Mouse (Mus musculus): Measurements from ENCODE around the gene Scn9a. TPM values are rescaled to one million over a fixed set of nuclear protein-coding genes. Genes with fewer than 3 reads are reported as not detected.

The Scn9a gene
- polyA plus RNA-seq, 1 experiment from 2014 or later, result 0.73 TPM

DNA sequence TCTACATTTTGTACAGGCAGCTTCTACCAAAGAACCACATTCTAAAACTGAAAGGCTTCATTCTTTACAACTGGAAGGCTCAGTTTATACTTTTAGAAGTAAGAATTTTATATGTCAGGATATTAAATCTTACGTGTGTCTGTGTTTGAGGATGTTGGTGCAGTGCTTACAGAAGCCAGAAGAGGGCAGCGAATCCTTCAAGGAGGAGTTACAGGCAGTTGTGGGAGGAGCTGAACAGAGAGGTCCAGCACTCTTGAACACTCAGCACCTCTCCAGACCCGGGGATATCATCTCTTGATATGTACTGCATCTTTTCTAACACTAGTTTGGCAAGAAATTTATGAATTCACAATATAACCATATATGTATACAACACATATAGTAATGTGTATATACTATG lies 114.8 kb downstream of the Scn9a start:
- Histone ChIP-seq H3K9me3 (no peaks in the 10 kb centered on the region), H3K9ac (no peak overlapping the region), H3K27ac (no peak overlapping the region), H3K36me3 (no peaks in the 10 kb centered on the region), H3K27me3 (no peaks in the 10 kb centered on the region), H3K4me2 (no peak overlapping the region), H3K4me3 (no peak overlapping the region), H3K4me1 (no peaks in the 10 kb centered on the region)
- no peak for ATAC-seq (ENCODE audit: insufficient number of reproducible peaks, insufficient read depth, low FRiP score, low TSS enrichment, low read depth)
- WGBS, result 64% methylated on average over 3 of the region's 3 CpGs

DNA sequence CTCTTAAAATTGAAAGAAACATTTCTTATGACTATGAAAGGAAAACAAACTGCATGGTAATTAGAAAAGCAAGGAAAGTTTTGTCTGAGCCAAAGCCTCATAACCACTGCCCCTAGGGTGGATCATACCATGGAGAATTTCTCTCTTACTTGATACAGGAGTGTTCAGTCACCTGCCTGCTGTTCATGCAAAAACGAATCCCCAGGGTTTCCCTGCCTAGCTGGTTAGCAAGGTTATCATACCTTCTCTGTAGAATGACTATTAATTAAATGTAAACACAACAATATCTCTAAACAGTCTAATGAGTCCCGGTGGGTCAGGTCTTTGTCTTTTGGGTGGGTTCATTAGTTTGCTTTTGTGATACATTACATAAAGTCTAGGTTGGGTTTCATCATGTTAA lies 123.3 kb downstream of the Scn9a start:
- Histone ChIP-seq H3K4me1 (no peaks in the 10 kb centered on the region), H3K4me3 (no peak overlapping the region), H3K4me2 (no peak overlapping the region), H3K27me3 (no peaks in the 10 kb centered on the region), H3K9me3 (no peaks in the 10 kb centered on the region), H3K36me3 (no peaks in the 10 kb centered on the region), H3K27ac (no peak overlapping the region), H3K9ac (no peak overlapping the region)
- WGBS, result 67% methylated on average over 2 of the region's 2 CpGs
- no peak for ATAC-seq (ENCODE audit: insufficient number of reproducible peaks, insufficient read depth, low FRiP score, low TSS enrichment, low read depth)

DNA sequence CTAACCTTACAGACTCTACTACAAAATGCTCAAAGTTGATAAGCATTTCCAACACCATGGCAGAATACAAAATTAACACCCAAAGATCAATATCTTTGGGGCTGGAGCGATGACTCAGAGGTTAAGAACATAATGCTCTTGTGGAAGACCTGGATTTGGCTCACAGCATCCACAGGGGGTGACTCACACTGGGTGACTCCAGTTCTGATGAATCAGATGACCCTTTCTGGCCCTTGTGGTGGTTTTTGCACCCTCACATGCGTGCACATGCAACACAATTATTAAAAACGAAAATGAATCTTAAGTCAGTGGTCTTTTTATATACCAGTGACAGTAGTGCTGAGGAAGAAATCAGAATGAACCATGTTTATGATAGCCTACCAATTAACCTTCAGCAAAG lies 126.7 kb downstream of the Scn9a start:
- H3K4me3 ChIP-seq, result no peak overlapping the region
- WGBS, result 80% methylated on average over 3 of the region's 3 CpGs
- no peak overlapping the region for H3K27ac ChIP-seq
- no peak overlapping the region for H3K4me2 ChIP-seq
- no peaks in the 10 kb centered on the region for H3K36me3 ChIP-seq
- no peak overlapping the region for H3K9ac ChIP-seq
- no peaks in the 10 kb centered on the region for H3K27me3 ChIP-seq
- no peak for ATAC-seq (ENCODE audit: insufficient number of reproducible peaks, insufficient read depth, low FRiP score, low TSS enrichment, low read depth)
- H3K9me3 ChIP-seq, result no peaks in the 10 kb centered on the region
- H3K4me1 ChIP-seq, result no peaks in the 10 kb centered on the region

DNA sequence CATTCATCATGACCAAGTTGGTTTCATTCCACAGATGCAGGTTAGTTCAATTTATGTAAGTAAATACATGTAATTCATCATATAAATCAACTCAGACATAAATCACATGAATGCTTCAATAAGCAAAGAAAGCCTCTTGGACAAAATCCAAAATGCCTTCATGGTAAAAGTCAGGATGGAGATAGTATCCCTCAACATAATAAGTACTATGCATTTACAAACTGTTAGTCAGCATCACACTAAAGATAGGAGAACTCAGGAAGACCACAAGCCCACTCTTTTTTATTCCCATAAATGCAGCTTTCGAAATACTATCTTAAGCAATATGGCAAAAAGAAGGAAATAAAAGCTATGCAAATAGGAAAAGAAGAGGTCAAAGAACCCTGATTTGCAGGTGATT lies 127.1 kb downstream of the Scn9a start:
- Histone ChIP-seq H3K4me2 (no peak overlapping the region), H3K9ac (no peak overlapping the region), H3K9me3 (no peaks in the 10 kb centered on the region), H3K27ac (no peak overlapping the region), H3K36me3 (no peaks in the 10 kb centered on the region), H3K4me3 (no peak overlapping the region), H3K27me3 (no peaks in the 10 kb centered on the region), H3K4me1 (no peaks in the 10 kb centered on the region)
- ATAC-seq (ENCODE audit: insufficient number of reproducible peaks, insufficient read depth, low FRiP score, low TSS enrichment, low read depth), result no peak
- 87% methylated on average over 1 of the region's 1 CpGs for WGBS

- Histone ChIP-seq H3K4me3 (no peak overlapping the region), H3K27ac (no peak overlapping the region), H3K36me3 (no peaks in the 10 kb centered on the region), H3K4me2 (no peak overlapping the region), H3K4me1 (no peaks in the 10 kb centered on the region), H3K27me3 (no peaks in the 10 kb centered on the region), H3K9ac (no peak overlapping the region), H3K9me3 (no peaks in the 10 kb centered on the region)
- no peak for ATAC-seq (ENCODE audit: insufficient number of reproducible peaks, insufficient read depth, low FRiP score, low TSS enrichment, low read depth)
- WGBS, result 88% methylated on average over 3 of the region's 3 CpGs
Observed at GRCm38 (mm10) chr2:66502158-66502557, 132.6 kb downstream of the Scn9a start.

GRCm38 (mm10) chr2:66494556-66494955 lies 140.2 kb downstream of the Scn9a start:
- H3K4me1 ChIP-seq, result no peaks in the 10 kb centered on the region
- no peak overlapping the region for H3K27ac ChIP-seq
- 84% methylated on average over 8 of the region's 8 CpGs for WGBS
- no peak for ATAC-seq (ENCODE audit: insufficient number of reproducible peaks, insufficient read depth, low FRiP score, low TSS enrichment, low read depth)
- no peaks in the 10 kb centered on the region for H3K27me3 ChIP-seq
- H3K9me3 ChIP-seq, result no peaks in the 10 kb centered on the region
- H3K36me3 ChIP-seq, result no peaks in the 10 kb centered on the region
- no peak overlapping the region for H3K4me2 ChIP-seq
- H3K9ac ChIP-seq, result no peak overlapping the region
- H3K4me3 ChIP-seq, result no peak overlapping the region

DNA sequence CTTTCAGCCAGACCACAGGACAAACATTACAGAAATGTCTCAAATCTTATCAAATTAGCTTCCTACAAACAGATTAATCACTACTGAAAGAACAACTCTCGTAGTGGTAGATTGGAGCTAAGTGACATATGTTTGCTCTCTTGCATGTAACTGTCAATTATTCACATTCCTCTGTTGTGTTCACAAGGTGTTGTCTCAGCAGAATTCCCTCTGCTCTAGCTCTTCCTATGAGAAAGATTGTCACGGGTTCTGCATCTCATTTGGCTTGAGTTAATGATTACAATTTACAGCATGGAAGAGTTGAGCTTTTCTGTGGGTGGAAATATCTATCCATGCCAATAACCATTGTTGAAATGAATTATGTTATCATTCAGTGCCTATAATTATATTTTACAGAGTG lies 156.4 kb downstream of the Scn9a start:
- Histone ChIP-seq H3K4me1 (no peaks in the 10 kb centered on the region), H3K27ac (no peak overlapping the region), H3K27me3 (no peaks in the 10 kb centered on the region), H3K4me2 (no peak overlapping the region), H3K9ac (no peak overlapping the region), H3K36me3 (no peaks in the 10 kb centered on the region), H3K4me3 (no peak overlapping the region), H3K9me3 (no peaks in the 10 kb centered on the region)
- ATAC-seq (ENCODE audit: insufficient number of reproducible peaks, insufficient read depth, low FRiP score, low TSS enrichment, low read depth), result no peak
- 72% methylated on average over 2 of the region's 2 CpGs for WGBS

- WGBS, result 51% methylated on average over 3 of the region's 3 CpGs
- no peak overlapping the region for H3K27ac ChIP-seq
- no peak overlapping the region for H3K9ac ChIP-seq
- H3K4me1 ChIP-seq, result no peaks in the 10 kb centered on the region
- H3K4me2 ChIP-seq, result no peak overlapping the region
- H3K4me3 ChIP-seq, result no peak overlapping the region
- H3K27me3 ChIP-seq, result no peaks in the 10 kb centered on the region
- H3K9me3 ChIP-seq, result no peaks in the 10 kb centered on the region
- ATAC-seq (ENCODE audit: insufficient number of reproducible peaks, insufficient read depth, low FRiP score, low TSS enrichment, low read depth), result no peak
- H3K36me3 ChIP-seq, result no peaks in the 10 kb centered on the region
Observed at GRCm38 (mm10) chr2:66473181-66473822, 161.5 kb downstream of the Scn9a start.

DNA sequence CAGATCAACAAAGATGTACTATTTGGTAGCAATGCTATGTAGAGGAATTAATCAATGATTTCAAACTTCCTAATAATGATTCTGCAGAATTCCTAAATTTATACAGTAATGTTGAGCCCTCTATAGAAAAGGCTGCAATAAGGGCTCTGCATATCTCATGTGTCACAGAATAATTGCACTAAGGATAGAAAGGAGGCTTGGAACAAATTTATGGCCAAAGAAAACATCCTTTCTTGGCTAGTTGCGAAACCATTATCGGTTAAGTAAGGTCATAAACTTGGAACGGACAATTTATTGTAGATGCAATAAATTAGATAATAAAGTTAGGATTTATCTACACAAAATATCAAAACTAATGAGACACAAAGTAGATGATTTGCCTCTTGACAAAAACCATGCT lies 169.3 kb downstream of the Scn9a start:
- no peak overlapping the region for H3K27ac ChIP-seq
- ATAC-seq (ENCODE audit: insufficient number of reproducible peaks, insufficient read depth, low FRiP score, low TSS enrichment, low read depth), result no peak
- 86% methylated on average over 3 of the region's 3 CpGs for WGBS

GRCm38 (mm10) chr2:66464874-66465458 lies 169.8 kb downstream of the Scn9a start:
- no peaks in the 10 kb centered on the region for H3K9me3 ChIP-seq
- no peak overlapping the region for H3K9ac ChIP-seq
- H3K4me2 ChIP-seq, result no peak overlapping the region
- no peak overlapping the region for H3K4me3 ChIP-seq
- no peaks in the 10 kb centered on the region for H3K27me3 ChIP-seq
- no peaks in the 10 kb centered on the region for H3K36me3 ChIP-seq
- no peak for ATAC-seq (ENCODE audit: insufficient number of reproducible peaks, insufficient read depth, low FRiP score, low TSS enrichment, low read depth)
- 85% methylated on average over 2 of the region's 2 CpGs for WGBS
- no peak overlapping the region for H3K27ac ChIP-seq
- no peaks in the 10 kb centered on the region for H3K4me1 ChIP-seq

More for the DNA sequence above, 169.3 kb downstream of the Scn9a start:
- Histone ChIP-seq H3K4me1 (no peaks in the 10 kb centered on the region), H3K9ac (no peak overlapping the region), H3K36me3 (no peaks in the 10 kb centered on the region), H3K27me3 (no peaks in the 10 kb centered on the region), H3K4me2 (no peak overlapping the region), H3K9me3 (no peaks in the 10 kb centered on the region), H3K4me3 (no peak overlapping the region)

DNA sequence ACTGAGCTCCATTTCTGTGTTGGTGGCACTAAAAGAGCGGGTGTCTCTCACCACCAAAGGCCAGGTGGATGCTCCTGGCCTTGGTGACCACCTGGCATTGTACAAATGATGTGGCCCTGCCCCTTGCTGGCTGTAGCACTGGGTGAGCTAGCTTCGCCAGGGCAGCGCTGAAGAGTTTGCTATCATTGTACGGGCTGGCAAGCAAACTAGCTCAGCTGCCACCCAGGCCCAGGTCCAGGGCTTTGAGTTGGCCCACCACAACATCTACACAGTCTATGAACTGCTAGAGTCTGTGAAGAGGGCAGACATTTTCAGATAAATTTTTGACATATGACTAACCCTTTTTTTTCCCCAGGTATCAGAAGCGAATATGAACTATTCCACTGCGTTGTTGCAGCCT lies 170.8 kb downstream of the Scn9a start:
- no peak overlapping the region for H3K27ac ChIP-seq
- no peaks in the 10 kb centered on the region for H3K27me3 ChIP-seq
- H3K9me3 ChIP-seq, result no peaks in the 10 kb centered on the region
- WGBS, result 90% methylated on average over 6 of the region's 6 CpGs
- H3K36me3 ChIP-seq, result no peaks in the 10 kb centered on the region
- ATAC-seq (ENCODE audit: insufficient number of reproducible peaks, insufficient read depth, low FRiP score, low TSS enrichment, low read depth), result no peak
- no peak overlapping the region for H3K4me3 ChIP-seq
- H3K9ac ChIP-seq, result no peak overlapping the region
- no peaks in the 10 kb centered on the region for H3K4me1 ChIP-seq
- no peak overlapping the region for H3K4me2 ChIP-seq

GRCm38 (mm10) chr2:66462458-66462857 lies 172.3 kb downstream of the Scn9a start:
- Histone ChIP-seq H3K4me3 (no peak overlapping the region), H3K36me3 (no peaks in the 10 kb centered on the region), H3K9me3 (no peaks in the 10 kb centered on the region), H3K4me2 (no peak overlapping the region), H3K27me3 (no peaks in the 10 kb centered on the region), H3K27ac (no peak overlapping the region), H3K4me1 (no peaks in the 10 kb centered on the region), H3K9ac (no peak overlapping the region)
- ATAC-seq (ENCODE audit: insufficient number of reproducible peaks, insufficient read depth, low FRiP score, low TSS enrichment, low read depth), result no peak
- 96% methylated on average over 1 of the region's 1 CpGs for WGBS

Data from embryonic facial prominence, embryonic 13.5 days (tissue).